Mouse (Mus musculus) myocyte (in vitro differentiated cells): ENCODE measurements at regions not wholly inside any gene's neighbourhood (a gene's known extent, or its start where the extent isn't known, plus 50 kb on each side); places are given as distances from the start of the nearest gene placed in this dataset.
A peak's percentile ranks its signal among the peaks of the same experiment; 100 is the strongest.

Experiments used
- H3K27me3 ChIP-seq: one replicate; pipeline ENCODE4 v1.6.1; 2011; ENCODE audit not compliant: control insufficient read depth, insufficient read depth, insufficient read length
- H3K36me3 ChIP-seq: one replicate; pipeline ENCODE4 v1.6.1; 2011; ENCODE audit not compliant: control insufficient read depth, insufficient read depth
- H3K4me2 ChIP-seq: one replicate; pipeline ENCODE4 v1.6.1; 2011; ENCODE audit warnings: low read depth, control low read depth
- H3K4me3 ChIP-seq: one replicate; pipeline ENCODE4 v1.5.1; 2011; ENCODE audit warnings: mild to moderate bottlenecking, control low read depth, moderate library complexity
- H3K79me2 ChIP-seq: one replicate; pipeline ENCODE4 v1.6.1; 2011; ENCODE audit not compliant: control insufficient read depth, insufficient read depth
- H3ac ChIP-seq: one replicate; pipeline ENCODE4 v1.6.1; 2011; ENCODE audit not compliant: control insufficient read depth, insufficient read length
- CEBPB ChIP-seq: IDR thresholded peaks from 2 replicates; pipeline ENCODE4 v1.6.1; 2011; ENCODE audit warnings: mild to moderate bottlenecking, moderate library complexity; ENCODE audit not compliant: poor library complexity, insufficient read depth, severe bottlenecking
- E2F4 ChIP-seq: IDR thresholded peaks from one replicate; pipeline ENCODE4 v1.6.1; 2011; ENCODE audit warnings: mild to moderate bottlenecking, control low read depth, moderate library complexity; ENCODE audit not compliant: insufficient read depth
- MAX ChIP-seq: IDR thresholded peaks from one replicate; pipeline ENCODE4 v1.6.1; 2011; ENCODE audit warnings: low read depth, mild to moderate bottlenecking, control low read depth
- MYOD1 ChIP-seq, 3 experiments: IDR thresholded peaks; one replicate each; pipeline ENCODE4 v1.6.1; 2011; ENCODE audit warnings: control low read depth in 2 of 3, low read depth in 2 of 3, mild to moderate bottlenecking in 2 of 3, moderate library complexity in 1 of 3; ENCODE audit not compliant: insufficient read length in 2 of 3, control insufficient read depth in 1 of 3
- MYOG ChIP-seq, 3 experiments: IDR thresholded peaks; one replicate each; pipeline ENCODE4 v1.6.1; 2011; ENCODE audit warnings: control low read depth in 2 of 3, low read depth in 2 of 3, mild to moderate bottlenecking in 2 of 3; ENCODE audit not compliant: insufficient read length in 2 of 3, control insufficient read depth in 1 of 3, insufficient read depth in 1 of 3
- POLR2A ChIP-seq: IDR thresholded peaks from one replicate; pipeline ENCODE4 v1.6.1; 2011; ENCODE audit warnings: low read depth, mild to moderate bottlenecking, control low read depth, moderate library complexity; ENCODE audit not compliant: insufficient read length
- POLR2AphosphoS2 ChIP-seq: IDR thresholded peaks from one replicate; pipeline ENCODE4 v1.6.1; 2011; ENCODE audit warnings: low read depth, control low read depth; ENCODE audit not compliant: insufficient read length
- REST ChIP-seq: IDR thresholded peaks from one replicate; pipeline ENCODE4 v1.6.1; 2011; ENCODE audit warnings: mild to moderate bottlenecking, control low read depth, moderate library complexity; ENCODE audit not compliant: insufficient read depth, insufficient read length
- SRF ChIP-seq: IDR thresholded peaks from one replicate; pipeline ENCODE4 v1.6.1; 2011; ENCODE audit warnings: low read depth; ENCODE audit not compliant: control insufficient read depth, insufficient read length
- TCF12 ChIP-seq: IDR thresholded peaks from one replicate; pipeline ENCODE4 v1.6.1; 2011; ENCODE audit warnings: mild to moderate bottlenecking, control low read depth; ENCODE audit not compliant: poor library complexity, insufficient read depth, severe bottlenecking
- TCF3 ChIP-seq: IDR thresholded peaks from one replicate; pipeline ENCODE4 v1.6.1; 2011; ENCODE audit warnings: low read depth, control low read depth; ENCODE audit not compliant: insufficient read length
- USF1 ChIP-seq: IDR thresholded peaks from one replicate; pipeline ENCODE4 v1.6.1; 2011; ENCODE audit warnings: low read depth, mild to moderate bottlenecking, control low read depth, moderate library complexity

- Histone ChIP-seq H3K4me2 (peak overlapping the region; percentile 18), H3ac (no peak overlapping the region), H3K36me3 (no peaks in the 10 kb centered on the region), H3K4me3 (no peak overlapping the region), H3K27me3 (peaks cover 11% of the 10 kb centered on the region), H3K79me2 (no peaks in the 10 kb centered on the region)
- TF ChIP-seq TCF12, result no peak
- no peak for TF ChIP-seq USF1
- no peak for TF ChIP-seq POLR2A
- no peak for TF ChIP-seq POLR2AphosphoS2
- no peak for TF ChIP-seq MYOG (IDR thresholded peaks at IDR 0.05; ENCODE audit: control insufficient read depth in 1 of 3, insufficient read depth in 1 of 3, insufficient read length in 2 of 3, low read depth in 2 of 3)
- TF ChIP-seq E2F4, result no peak
- no peak for TF ChIP-seq MYOD1 (IDR thresholded peaks at IDR 0.05; ENCODE audit: control insufficient read depth in 1 of 3, insufficient read length in 2 of 3, low read depth in 2 of 3)
- TF ChIP-seq REST, result no peak
- TF ChIP-seq MAX, result no peak
- no peak for TF ChIP-seq CEBPB
- no peak for TF ChIP-seq SRF
- TF ChIP-seq TCF3, result no peak
These were observed 203.5 kb downstream of the Icos start for GRCm38 (mm10) chr1:61181099-61181821.

GRCm38 (mm10) chr1:61187381-61188100 lies 209.8 kb downstream of the Icos start:
- no peak overlapping the region for H3K4me3 ChIP-seq
- TF ChIP-seq MYOD1 (IDR thresholded peaks at IDR 0.05; ENCODE audit: control insufficient read depth in 1 of 3, insufficient read length in 2 of 3, low read depth in 2 of 3), result no peak
- TF ChIP-seq MAX, result no peak
- no peak for TF ChIP-seq E2F4
- no peak for TF ChIP-seq MYOG (IDR thresholded peaks at IDR 0.05; ENCODE audit: control insufficient read depth in 1 of 3, insufficient read depth in 1 of 3, insufficient read length in 2 of 3, low read depth in 2 of 3)
- TF ChIP-seq REST, result no peak
- TF ChIP-seq CEBPB, result no peak
- no peak for TF ChIP-seq USF1
- TF ChIP-seq POLR2A, result no peak
- TF ChIP-seq TCF12, result no peak
- TF ChIP-seq SRF, result no peak
- TF ChIP-seq POLR2AphosphoS2, result no peak
- no peak for TF ChIP-seq TCF3
- H3ac ChIP-seq, result no peak overlapping the region
- H3K36me3 ChIP-seq, result no peaks in the 10 kb centered on the region
- H3K79me2 ChIP-seq, result no peaks in the 10 kb centered on the region
- peaks cover 4% of the 10 kb centered on the region for H3K27me3 ChIP-seq
- H3K4me2 ChIP-seq, result no peak overlapping the region

- TF ChIP-seq E2F4, result no peak
- no peak for TF ChIP-seq TCF12
- no peak for TF ChIP-seq REST
- TF ChIP-seq POLR2AphosphoS2, result no peak
- TF ChIP-seq TCF3, result no peak
- no peak for TF ChIP-seq CEBPB
- TF ChIP-seq USF1, result no peak
- TF ChIP-seq MYOG (IDR thresholded peaks at IDR 0.05; ENCODE audit: control insufficient read depth in 1 of 3, insufficient read depth in 1 of 3, insufficient read length in 2 of 3, low read depth in 2 of 3), result no peak
- H3K4me3 ChIP-seq, result no peak overlapping the region
- no peak overlapping the region for H3ac ChIP-seq
- no peaks in the 10 kb centered on the region for H3K79me2 ChIP-seq
- no peaks in the 10 kb centered on the region for H3K36me3 ChIP-seq
- H3K27me3 ChIP-seq, result peaks cover 4% of the 10 kb centered on the region
- no peak overlapping the region for H3K4me2 ChIP-seq
These were observed 213.2 kb downstream of the Icos start for GRCm38 (mm10) chr1:61190921-61191320.

GRCm38 (mm10) chr1:61198549-61199062 lies 220.9 kb downstream of the Icos start:
- TF ChIP-seq USF1 (no peak), SRF (no peak), TCF12 (no peak), CEBPB (no peak), TCF3 (no peak), POLR2AphosphoS2 (no peak), POLR2A (no peak), MYOG (IDR thresholded peaks at IDR 0.05; ENCODE audit: control insufficient read depth in 1 of 3, insufficient read depth in 1 of 3, insufficient read length in 2 of 3, low read depth in 2 of 3) (no peak), REST (no peak), MYOD1 (IDR thresholded peaks at IDR 0.05; ENCODE audit: control insufficient read depth in 1 of 3, insufficient read length in 2 of 3, low read depth in 2 of 3) (no peak), MAX (no peak), E2F4 (no peak)
- no peak overlapping the region for H3ac ChIP-seq
- no peak overlapping the region for H3K4me2 ChIP-seq
- no peaks in the 10 kb centered on the region for H3K27me3 ChIP-seq
- H3K4me3 ChIP-seq, result no peak overlapping the region
- H3K36me3 ChIP-seq, result no peaks in the 10 kb centered on the region
- H3K79me2 ChIP-seq, result no peaks in the 10 kb centered on the region
